Mouse (Mus musculus) kidney, postnatal 14 days (tissue): ENCODE data around the gene Tmem63a.
"Not testable (repeated sequence)": the region's sequence is repeated elsewhere in the genome, so short reads cannot be mapped to it uniquely, and the experiment has no call there.

Source experiments
- DNase-seq: peaks from one replicate; pipeline ENCODE4 v3.0.0; 2022; ENCODE audit warnings: mixed read lengths

Gene Tmem63a

DNA sequence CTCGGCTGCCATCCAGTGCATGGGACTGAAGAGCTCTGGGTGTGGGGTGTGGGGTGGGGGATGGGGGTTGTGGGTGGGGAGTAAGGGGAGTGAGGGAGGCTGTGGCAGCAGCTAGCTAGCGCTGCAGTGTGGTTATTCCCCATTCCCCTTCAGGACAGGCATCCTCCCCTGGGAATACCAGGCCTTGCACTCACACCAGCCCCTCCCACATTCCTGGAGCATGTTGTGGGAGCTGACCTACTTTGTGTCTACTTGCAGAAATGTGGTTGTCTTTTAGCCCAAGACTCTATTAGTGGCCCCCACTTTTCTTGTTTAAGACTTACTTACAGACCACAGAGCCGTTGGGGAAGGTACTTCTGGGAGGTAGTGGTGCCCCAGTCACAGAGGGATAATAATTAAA, 24.4 kb downstream of the Tmem63a start:
- peak; percentile 63 for DNase-seq

DNA sequence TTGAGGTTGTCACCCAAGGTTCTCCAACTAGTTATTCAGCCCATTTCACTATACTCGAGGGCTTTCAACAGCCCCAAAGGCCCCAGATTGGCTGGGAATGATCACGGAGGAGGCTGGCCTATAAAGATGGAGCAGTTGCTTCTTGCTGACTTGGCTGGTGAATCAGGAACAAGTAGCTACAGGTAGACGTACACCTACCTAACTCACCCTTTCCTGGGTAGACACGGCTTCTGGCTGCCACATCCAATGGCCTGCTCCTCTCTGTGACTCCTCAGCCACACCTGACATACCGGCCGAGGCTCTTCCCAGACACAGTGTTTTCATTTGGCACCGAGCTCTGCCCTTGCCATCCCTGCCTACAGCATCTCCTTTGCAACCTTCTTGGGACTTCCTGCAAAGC, 25.1 kb downstream of the Tmem63a start:
- DNase-seq = no peak

DNA sequence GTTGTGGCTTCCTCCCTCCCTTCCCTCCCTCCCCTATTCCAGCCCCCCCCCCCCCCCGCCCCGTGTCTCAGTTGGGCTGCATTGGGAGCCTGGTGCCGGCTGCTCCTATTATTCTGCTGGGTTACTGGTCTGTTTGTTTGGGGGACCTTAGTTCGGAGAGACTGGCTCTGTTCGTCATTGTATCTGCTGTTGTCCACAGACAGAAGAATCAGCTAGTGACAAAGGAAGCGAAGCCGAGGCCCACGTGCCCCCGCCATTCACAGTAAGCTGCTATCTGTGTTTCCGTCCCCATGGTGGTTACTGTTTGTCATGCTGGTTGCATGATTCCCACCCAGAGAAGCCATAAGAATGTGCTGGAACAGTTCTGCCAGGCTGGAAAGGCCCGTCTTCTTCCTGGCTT, 30.8 kb downstream of the Tmem63a start:
- DNase-seq = no peak

DNA sequence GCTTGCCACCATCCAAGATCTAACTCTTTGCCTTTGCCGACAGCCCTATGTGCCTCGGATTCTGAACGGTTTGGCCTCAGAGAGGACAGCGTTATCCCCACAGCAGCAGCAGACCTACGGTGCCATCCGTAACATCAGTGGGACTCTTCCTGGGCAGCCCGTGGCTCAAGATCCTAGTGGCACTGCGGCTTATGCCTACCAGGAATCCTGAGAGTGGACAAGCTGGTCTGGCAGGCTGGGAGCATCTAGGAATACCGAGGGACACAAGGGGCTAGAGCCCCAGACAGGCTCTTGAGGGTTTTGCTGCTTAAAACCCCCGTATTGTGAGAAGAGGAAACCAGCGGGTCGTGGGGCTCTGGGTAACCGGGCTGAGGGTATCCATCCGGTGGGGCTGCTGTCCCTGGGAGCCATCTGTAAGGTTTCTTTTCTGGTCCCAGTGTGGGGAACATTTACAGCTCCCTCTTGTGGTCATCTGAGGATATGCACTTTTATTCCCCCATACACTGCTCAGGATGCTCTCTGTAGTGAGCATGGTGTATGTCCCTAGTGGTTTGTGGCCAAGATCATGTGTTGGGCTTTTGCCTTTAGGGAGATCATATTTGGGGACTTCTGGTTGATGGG, 32.1 kb downstream of the Tmem63a start:
- DNase-seq = peak; percentile 65

DNA sequence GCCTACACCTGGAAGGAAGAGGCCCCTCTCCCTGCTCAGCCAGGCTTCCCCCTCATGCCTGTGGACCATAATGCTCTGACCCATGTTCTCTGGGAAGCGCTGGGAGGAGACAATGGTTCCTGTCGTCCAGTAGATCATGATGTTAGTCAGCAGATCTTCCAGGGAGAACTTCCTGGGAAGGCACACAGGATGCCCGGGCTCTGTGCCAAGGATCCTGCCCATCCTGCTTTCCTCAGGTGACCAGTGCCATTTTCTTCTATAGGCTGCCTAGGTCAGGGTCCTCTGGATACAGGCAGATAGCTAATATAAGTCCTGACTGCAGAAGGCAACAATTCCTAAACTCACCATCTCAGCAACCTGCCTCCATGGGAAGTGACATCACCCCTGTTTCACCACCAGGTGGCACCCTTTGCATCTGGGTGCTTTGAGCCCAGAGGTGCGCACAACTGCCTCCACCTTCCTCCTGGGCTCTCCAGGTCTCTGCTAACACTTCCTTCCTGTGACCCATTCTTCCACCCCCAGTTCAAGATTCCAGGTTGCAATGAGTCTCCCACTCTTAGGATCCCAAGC, 34.1 kb downstream of the Tmem63a start:
- peak; percentile 48 for DNase-seq

DNA sequence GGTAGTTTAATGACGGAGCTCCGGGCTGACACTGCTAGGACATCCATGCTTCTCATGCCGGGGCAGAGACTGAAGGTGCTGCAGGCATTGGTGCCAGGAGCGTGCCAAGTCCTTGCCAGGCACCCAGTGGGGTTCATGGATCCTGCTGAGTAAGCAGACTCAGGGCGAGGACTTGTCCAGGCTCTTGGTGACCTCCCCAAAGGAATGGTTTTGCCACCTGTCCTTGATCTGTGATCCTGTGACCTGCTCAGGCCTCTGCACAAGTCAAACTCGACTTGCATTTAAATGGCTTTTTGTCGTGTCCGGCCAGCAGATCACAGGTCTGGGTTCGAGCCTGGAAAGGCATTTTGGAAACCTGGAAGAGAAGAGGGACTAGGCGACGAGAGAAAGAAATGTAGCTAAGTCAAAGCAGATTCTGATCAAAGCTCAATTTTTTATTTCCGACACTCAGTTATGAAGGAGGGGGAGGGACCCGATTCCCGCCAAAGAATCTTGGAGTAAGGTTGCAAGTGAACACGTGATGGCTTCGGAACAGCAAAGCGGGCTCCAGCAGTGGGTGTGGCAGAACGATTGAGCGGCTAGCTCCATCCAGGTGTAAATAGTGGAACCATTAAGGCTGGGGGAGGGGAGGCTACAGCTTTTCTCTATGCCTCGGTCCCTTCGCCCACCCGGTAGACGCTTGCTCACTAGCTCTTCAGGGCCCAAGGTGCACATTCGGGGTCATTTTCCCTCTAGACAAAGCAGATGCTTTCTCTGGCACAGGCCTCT, 37.5 kb downstream of the Tmem63a start:
- DNase-seq = no peak

DNA sequence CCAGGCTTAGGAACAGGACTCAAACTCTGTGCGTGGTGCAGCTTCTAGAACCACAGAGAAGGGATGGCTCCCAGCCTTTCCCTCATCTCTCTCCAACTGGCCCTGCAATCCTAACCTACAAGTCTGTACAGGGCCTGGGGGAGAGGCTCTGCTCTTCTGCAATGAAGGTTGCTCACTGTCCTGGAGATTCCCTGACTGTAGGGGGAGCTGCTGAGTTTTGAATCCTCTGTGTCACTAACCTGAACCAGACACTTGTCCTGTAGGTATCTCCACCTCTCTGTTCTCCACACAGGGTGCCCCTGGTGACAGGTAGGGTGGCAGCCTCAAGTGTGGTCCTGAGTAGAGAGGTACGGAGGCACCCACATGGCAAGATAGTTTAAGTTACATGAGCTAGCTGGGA, 38.3 kb downstream of the Tmem63a start:
- DNase-seq = no peak

DNA sequence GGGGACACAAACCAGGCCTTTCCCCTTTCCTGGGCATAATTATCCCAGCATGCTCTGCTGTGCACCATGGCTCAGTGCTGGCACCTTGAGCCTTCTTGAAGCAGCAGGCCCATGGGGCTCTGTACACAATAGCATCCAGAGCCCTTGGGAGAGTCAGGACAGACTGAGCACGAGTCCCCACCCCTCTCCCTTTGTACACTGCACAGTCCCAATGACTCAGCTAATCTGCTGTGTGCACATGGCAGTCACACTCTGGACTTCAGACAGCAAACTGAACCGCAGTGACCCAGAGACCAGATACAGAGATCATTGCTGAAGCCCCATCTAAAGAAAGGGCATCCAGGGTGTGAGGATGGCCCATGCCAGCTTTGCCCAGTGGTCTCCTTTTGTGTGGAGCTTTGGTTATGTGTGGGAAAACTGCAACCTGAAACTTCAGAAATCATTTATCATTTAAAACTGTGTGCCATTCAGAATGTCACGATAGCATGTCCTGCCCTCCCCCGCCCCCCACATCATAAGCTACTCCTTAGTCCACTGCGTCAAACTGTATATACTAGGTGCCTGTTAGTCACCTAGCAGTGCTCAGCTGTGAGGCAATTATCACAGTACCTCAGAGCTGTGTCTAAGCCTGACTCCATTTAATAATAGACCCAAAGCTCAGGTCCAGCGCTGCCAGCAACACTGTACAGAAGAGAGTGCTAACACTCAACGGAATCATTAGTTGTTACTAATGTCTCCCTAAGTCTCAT, 39.3 kb downstream of the Tmem63a start:
- not testable (repeated sequence) for DNase-seq

DNA sequence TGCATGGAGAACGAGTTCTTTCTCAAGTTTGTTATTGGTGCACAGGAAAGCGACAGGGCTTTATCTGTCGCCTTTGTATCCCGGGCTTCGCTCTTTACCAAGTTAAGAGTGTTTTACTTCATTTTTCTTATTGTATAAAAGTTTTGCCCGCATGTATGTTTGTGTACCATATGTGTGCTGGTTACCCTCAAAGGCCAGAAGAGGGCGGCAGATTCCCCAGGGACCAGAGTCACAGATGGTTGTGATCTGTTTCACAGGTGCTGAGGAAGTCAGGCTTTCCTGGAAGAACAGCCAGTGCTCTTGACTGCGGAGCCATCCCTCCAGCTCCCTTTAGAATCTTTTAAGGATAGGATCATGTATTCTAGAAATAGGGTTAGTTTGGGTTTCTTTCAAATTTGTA, 44.6 kb downstream of the Tmem63a start:
- no peak for DNase-seq

DNA sequence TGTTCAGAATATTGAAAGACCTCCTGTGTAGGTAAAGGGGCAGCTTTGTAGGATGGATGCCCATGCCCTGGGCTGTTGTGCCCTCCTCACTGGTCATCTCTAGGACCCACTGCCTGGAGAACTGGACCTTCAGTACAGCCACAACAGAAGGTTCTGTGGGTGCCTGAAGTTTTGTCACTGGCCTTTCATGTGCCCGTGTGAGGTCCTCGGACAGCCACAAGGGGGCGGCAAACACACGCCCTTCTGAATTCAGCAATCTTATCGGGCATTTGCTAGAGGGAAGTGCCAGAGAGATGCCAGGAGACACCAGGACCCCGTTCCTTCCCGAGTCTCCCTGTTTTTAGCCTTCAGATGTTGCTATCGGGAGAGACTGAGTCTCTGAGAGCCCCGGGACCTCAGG, 45.6 kb downstream of the Tmem63a start:
- peak; percentile 73 for DNase-seq

DNA sequence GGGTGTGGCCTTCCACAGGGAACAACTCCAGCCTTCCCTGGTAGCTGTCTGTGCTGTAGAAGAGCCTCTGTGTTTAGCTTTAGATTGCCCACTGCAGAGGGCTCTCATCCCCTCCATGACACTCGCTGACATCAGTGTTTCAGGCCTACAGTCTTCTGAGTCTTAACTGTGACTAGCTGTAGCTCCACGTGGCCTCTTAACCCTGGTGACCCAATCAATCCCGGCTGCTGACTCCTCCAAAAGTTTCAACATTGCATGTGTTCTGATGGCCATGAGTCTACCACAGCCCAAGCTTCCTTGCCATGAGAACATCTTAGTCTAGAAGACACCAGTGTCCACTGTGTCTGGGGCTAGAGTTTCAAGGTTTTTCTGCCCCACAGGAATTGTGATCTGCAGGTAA, 48.5 kb downstream of the Tmem63a start:
- no peak for DNase-seq

DNA sequence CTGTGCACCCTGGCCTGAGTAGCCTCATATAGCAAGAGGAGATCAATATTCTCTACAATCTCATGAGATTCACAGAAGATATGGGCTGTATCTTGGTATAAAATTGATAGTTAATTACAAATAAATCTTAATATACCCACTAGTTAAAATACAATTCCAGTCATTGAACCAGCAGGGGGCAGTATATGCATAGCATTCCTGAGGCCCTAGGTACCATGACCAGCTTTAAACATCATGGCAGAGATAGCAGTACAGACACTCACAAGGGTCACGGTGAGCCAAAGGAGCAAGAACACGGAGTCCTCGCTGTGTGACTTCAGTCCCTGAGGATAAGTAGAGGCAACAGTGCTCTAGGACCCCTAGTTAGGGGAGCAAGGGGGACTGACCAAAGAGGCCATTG, 50.0 kb downstream of the Tmem63a start:
- peak; percentile 68 for DNase-seq

DNA sequence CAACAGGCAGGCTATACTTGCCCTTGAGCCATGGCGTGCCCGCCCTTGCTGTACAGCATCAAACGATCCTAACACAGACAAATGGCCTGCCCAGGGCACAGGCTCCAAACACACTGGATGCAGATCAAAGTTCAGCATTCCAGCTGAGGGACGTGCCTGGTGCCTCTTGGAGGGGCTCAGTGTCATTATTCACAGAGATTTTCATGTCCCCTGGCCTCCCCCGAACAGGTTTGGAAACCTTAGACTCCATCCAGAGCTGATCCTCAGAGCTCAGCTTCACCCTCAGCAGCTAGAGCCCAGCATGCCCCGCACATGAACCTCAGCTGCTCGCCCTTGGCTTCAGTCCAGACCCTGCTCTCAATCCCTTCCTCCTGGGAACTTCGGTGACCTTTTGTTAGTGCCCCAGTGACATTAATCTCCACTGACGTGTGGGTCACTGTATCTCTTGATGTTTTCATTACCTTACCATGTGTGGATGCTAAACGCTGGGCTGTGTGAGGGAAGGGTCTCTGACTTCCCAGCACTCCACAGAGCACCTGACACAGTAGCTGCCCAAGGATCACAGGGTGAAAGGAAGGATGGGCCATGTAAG, 58.5 kb downstream of the Tmem63a start:
- DNase-seq = peak; percentile 71

DNA sequence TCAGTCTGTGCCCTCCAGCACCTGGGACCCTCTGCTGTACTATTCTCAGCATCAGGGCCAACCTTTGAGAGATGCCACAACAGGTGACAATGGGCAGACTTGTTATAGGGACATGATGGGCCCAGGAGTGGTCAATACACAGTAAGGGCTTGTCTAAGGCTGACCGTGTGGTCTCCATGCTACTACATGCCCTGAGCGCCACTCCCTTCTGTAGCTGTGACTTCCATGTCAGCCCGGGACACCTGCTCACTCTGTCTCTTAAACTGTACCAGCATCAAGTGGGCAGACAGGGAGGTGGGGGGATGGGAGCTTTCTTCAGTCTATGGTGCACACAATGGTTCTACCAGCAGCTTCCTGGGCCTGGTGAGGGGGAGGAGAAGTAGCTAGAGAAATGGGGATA, 59.1 kb downstream of the Tmem63a start:
- DNase-seq = no peak

DNA sequence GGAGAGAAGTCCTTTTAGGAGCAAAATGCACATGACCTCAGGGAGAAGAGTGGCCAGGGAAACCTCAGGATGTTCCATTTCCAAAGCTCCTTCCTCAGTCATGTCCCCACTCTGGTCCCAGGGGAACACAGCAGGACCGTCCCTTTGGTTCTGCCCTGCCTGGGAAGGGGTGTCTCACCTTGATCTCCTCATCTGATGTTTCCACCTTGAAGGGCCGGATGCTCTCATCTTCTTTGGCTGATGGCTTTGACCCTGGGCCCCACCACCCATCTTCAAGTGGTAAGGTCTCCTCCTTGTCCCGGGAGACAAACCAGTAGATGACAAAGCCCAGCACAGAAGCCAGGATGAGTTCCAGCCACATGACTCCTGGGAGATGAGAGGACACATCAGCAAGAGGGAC, 59.5 kb downstream of the Tmem63a start:
- no peak for DNase-seq

DNA sequence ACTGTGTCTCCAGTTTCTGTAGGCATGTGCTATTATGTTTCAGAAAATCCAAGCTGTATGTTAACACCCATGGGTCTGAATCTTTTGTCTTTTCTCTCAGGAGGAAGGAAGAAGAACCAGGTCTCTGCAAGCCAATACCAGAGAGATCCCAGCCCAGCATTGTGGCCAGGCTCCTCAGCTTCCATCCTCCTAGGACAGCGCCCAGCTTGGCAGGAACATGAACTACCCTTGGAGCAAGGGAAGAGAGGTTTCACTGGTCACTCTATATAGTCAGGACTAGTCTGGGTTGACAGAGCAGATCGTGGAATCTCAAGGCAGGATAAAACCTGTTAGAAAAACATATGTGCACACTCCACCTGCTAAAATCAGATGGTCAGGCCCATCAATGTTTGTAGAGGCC, 61.6 kb downstream of the Tmem63a start:
- DNase-seq = no peak

DNA sequence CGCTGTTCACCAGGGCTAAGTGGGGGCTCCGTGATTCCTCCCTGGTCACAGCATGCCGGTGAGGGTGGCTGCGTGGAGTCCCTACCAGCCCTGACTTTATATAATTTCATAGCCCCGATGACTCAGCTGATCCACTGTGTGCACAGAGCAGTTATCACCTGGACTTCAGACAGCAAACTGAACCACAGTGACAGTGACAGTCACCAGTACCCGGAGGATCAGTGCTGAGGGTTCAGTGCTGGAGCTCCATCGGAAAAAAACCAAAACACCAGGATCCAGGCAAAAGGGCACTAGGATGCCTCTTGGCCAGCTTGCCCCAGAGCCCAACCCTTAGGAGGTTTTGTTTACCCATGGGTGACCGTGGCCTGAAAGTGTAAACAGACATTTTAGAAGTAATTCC, 63.2 kb downstream of the Tmem63a start:
- no peak for DNase-seq

DNA sequence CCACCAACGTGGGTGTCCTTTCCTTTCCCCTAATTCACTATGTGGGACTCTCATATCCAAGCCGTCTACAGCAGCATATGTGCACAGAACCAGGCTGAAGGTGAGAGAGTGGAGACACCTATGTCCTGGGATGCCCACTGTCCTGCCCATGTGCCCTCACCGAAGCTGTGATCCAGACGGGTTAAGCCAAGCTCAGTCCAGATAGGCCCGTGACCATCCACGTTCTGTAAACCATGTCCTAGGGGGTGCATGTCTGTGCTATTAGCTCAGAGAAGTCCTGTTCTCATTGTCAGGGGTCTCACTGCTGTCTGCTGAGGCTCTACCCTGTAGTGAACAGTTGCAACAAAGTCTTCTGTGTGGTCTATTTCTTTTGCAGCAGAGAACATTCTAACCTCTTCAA, 65.7 kb downstream of the Tmem63a start:
- no peak for DNase-seq

DNA sequence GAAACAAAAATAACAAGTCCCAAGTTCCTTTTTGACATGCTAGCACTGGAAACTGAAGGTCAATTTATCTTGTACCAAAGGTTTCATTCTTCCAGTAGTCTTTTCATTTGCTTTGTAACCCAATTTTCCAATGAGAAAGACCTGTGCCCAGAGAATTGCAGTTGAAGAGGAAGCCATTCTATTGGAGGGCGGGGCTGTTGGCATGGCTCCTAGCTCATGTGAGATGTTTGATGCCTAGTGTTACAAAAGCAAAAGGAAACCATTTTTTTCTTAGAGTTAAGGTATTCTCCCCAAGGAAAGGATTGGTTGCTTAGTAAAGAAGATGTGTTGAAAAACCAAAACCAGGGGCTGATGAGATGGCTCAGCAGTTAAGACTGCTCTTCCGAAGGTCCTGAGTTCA, 66.1 kb downstream of the Tmem63a start:
- DNase-seq = peak; percentile 59

DNA sequence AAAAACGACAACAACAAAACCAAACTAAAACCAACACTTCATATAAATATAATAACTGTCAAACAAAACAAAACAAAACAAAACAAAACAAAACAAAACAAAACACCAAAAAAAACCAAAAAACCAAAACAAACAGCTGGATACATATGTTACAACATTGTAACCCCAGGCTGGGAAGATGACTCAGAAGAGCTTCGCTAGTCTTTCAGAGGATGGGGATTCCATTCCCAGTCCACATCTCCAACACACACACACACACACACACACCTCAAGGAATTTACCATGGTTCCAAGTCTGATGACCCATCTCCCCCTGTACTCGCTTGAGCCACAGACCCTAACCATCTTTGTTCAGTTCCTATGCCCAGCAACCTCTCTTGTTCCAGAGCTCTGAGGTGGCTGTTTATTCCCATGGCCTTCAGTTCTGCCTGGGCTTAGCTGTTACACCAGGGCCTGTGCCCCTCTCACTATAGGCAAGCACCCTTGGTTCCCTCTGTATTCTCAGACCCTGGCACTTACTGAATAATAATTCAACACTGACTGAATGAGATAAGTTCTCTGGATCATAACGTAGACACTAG, 67.0 kb downstream of the Tmem63a start:
- DNase-seq = no peak

DNA sequence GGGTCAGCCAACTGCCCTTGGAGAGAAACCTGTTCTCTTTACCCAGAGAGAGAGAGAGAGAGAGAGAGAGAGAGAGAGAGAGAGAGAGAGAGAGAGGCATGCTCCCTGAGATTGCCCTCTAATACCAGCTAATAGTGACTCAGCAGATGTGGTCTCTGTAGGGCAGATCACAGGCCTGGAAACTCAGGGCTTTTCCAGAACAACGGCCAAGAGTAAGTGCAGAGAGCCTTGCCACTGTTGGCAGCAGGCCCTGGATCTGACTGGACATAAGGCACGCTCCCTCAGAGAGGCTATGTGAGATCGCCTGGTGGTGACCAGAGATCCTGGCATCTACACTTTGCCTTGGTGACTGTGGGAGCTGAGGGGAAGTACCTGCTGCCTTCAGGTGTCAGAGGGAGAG, 67.6 kb downstream of the Tmem63a start:
- DNase-seq = peak; percentile 84

DNA sequence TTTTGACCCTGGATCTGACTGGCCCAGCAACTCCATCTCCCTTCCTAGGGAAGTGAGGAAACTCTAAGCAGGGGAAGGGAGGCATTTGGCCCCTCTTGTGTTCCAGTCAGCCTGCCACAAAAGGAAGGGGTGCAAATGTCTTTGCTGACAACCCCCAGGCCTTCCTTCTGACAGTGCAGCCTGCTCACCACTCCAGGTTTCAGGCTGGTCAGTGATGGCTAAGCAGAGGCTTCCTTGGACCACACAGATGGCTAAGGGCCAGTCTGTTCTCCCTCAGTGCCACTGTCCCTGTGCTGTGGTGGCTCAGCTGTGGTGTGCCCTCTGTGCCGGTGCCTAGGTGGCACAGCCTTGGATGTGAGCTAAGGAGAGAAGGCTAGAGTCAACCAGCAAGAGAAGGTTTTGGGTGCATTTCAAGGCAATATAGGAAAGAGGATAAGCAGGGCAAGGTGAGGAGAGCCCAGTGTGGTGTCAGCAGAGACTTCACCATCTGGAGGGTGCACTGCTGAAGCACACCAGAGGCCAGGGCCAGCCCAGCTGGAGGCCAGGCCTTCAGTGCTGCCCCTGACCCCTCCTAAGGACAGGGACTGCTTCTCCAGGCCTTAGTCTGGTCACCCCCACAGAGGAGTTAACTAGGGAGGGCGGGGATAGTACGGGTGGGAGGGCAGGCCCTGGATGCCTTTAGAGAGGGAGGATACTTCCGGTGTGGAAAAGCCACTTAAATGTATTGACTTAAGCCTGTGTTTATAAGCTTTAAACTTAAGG, 68.2 kb downstream of the Tmem63a start:
- DNase-seq = peak; percentile 36
